Mouse (Mus musculus): Measurements from ENCODE around the gene Tbcel.

DNA sequence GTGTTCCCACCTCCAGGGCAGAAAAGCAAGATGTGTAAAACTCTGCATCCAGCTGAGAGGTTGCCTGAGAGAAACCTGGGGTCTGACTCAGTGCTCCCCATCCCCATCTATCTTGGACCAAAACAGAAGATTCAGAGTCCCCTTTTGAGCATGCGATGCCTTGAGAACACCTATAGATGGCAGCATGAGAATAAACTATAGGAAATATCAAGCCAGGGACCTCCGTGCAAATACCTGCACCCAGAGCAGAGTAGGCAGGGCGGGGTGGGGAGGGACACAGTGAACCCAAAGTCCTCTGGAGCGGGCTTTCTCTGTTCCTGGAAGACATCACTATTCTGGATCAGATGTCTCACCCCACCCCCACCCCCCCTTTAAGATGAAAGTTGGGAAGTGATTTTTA is 119.1 kb downstream of the Tbcel start:
- TF ChIP-seq POLR2A (IDR thresholded peaks at IDR 0.05; ENCODE audit: control insufficient read depth, extremely low read depth, insufficient read depth, low read length, poor library complexity) (no peak), CTCF (IDR thresholded peaks at IDR 0.05; ENCODE audit: borderline replicate concordance, control insufficient read depth, extremely low read depth, insufficient read depth, low read length, poor library complexity) (no peak)
